Mouse (Mus musculus) myocyte (in vitro differentiated cells): ENCODE results near the gene Wipf2. TPM values are rescaled to one million over a fixed set of nuclear protein-coding genes. Genes with fewer than 3 reads are reported as not detected.

Experiments used
- H3K27me3 ChIP-seq: one replicate; pipeline ENCODE4 v1.6.1; 2011; ENCODE audit not compliant: control insufficient read depth, insufficient read depth, insufficient read length
- H3K36me3 ChIP-seq: one replicate; pipeline ENCODE4 v1.6.1; 2011; ENCODE audit not compliant: control insufficient read depth, insufficient read depth
- H3K4me2 ChIP-seq: one replicate; pipeline ENCODE4 v1.6.1; 2011; ENCODE audit warnings: low read depth, control low read depth
- H3K4me3 ChIP-seq: one replicate; pipeline ENCODE4 v1.5.1; 2011; ENCODE audit warnings: mild to moderate bottlenecking, control low read depth, moderate library complexity
- H3K79me2 ChIP-seq: one replicate; pipeline ENCODE4 v1.6.1; 2011; ENCODE audit not compliant: control insufficient read depth, insufficient read depth
- H3ac ChIP-seq: one replicate; pipeline ENCODE4 v1.6.1; 2011; ENCODE audit not compliant: control insufficient read depth, insufficient read length
- CEBPB ChIP-seq: IDR thresholded peaks from 2 replicates; pipeline ENCODE4 v1.6.1; 2011; ENCODE audit warnings: mild to moderate bottlenecking, moderate library complexity; ENCODE audit not compliant: poor library complexity, insufficient read depth, severe bottlenecking
- E2F4 ChIP-seq: IDR thresholded peaks from one replicate; pipeline ENCODE4 v1.6.1; 2011; ENCODE audit warnings: mild to moderate bottlenecking, control low read depth, moderate library complexity; ENCODE audit not compliant: insufficient read depth
- MAX ChIP-seq: IDR thresholded peaks from one replicate; pipeline ENCODE4 v1.6.1; 2011; ENCODE audit warnings: low read depth, mild to moderate bottlenecking, control low read depth
- MYOD1 ChIP-seq, 3 experiments: IDR thresholded peaks; one replicate each; pipeline ENCODE4 v1.6.1; 2011; ENCODE audit warnings: control low read depth in 2 of 3, low read depth in 2 of 3, mild to moderate bottlenecking in 2 of 3, moderate library complexity in 1 of 3; ENCODE audit not compliant: insufficient read length in 2 of 3, control insufficient read depth in 1 of 3
- MYOG ChIP-seq, 3 experiments: IDR thresholded peaks; one replicate each; pipeline ENCODE4 v1.6.1; 2011; ENCODE audit warnings: control low read depth in 2 of 3, low read depth in 2 of 3, mild to moderate bottlenecking in 2 of 3; ENCODE audit not compliant: insufficient read length in 2 of 3, control insufficient read depth in 1 of 3, insufficient read depth in 1 of 3
- POLR2A ChIP-seq: IDR thresholded peaks from one replicate; pipeline ENCODE4 v1.6.1; 2011; ENCODE audit warnings: low read depth, mild to moderate bottlenecking, control low read depth, moderate library complexity; ENCODE audit not compliant: insufficient read length
- POLR2AphosphoS2 ChIP-seq: IDR thresholded peaks from one replicate; pipeline ENCODE4 v1.6.1; 2011; ENCODE audit warnings: low read depth, control low read depth; ENCODE audit not compliant: insufficient read length
- REST ChIP-seq: IDR thresholded peaks from one replicate; pipeline ENCODE4 v1.6.1; 2011; ENCODE audit warnings: mild to moderate bottlenecking, control low read depth, moderate library complexity; ENCODE audit not compliant: insufficient read depth, insufficient read length
- SRF ChIP-seq: IDR thresholded peaks from one replicate; pipeline ENCODE4 v1.6.1; 2011; ENCODE audit warnings: low read depth; ENCODE audit not compliant: control insufficient read depth, insufficient read length
- TCF12 ChIP-seq: IDR thresholded peaks from one replicate; pipeline ENCODE4 v1.6.1; 2011; ENCODE audit warnings: mild to moderate bottlenecking, control low read depth; ENCODE audit not compliant: poor library complexity, insufficient read depth, severe bottlenecking
- TCF3 ChIP-seq: IDR thresholded peaks from one replicate; pipeline ENCODE4 v1.6.1; 2011; ENCODE audit warnings: low read depth, control low read depth; ENCODE audit not compliant: insufficient read length
- USF1 ChIP-seq: IDR thresholded peaks from one replicate; pipeline ENCODE4 v1.6.1; 2011; ENCODE audit warnings: low read depth, mild to moderate bottlenecking, control low read depth, moderate library complexity
- polyA plus RNA-seq: library from polyadenylated mRNA; unstranded; fragments of >200 nt; fragmentation: generic; extraction: Trizol; gene quantifications from one replicate; pipeline ENCODE4 v1.2.1, GENCODE M21; 2012; ENCODE audit warnings: missing spikeins

The Wipf2 gene
- polyA plus RNA-seq, 1 experiment, result 5.3 TPM

GRCm38 (mm10) chr11:98949958-98950460 is 86.6 kb downstream of the Wipf2 start:
- no peak overlapping the region for H3ac ChIP-seq
- no peak overlapping the region for H3K4me3 ChIP-seq
- H3K79me2 ChIP-seq, result peaks cover 85% of the 10 kb centered on the region
- no peak overlapping the region for H3K4me2 ChIP-seq
- no peak for TF ChIP-seq REST
- no peak for TF ChIP-seq MYOG (IDR thresholded peaks at IDR 0.05; ENCODE audit: control insufficient read depth in 1 of 3, insufficient read depth in 1 of 3, insufficient read length in 2 of 3, low read depth in 2 of 3)
- no peak for TF ChIP-seq E2F4
- TF ChIP-seq TCF12, result no peak
- TF ChIP-seq POLR2A, result no peak
- TF ChIP-seq USF1, result no peak
- no peak for TF ChIP-seq POLR2AphosphoS2
- no peak for TF ChIP-seq MAX
- no peak for TF ChIP-seq CEBPB
- no peak for TF ChIP-seq TCF3
- TF ChIP-seq MYOD1 (IDR thresholded peaks at IDR 0.05; ENCODE audit: control insufficient read depth in 1 of 3, insufficient read length in 2 of 3, low read depth in 2 of 3), result no peak
- TF ChIP-seq SRF, result no peak
- no peaks in the 10 kb centered on the region for H3K27me3 ChIP-seq
- no peaks in the 10 kb centered on the region for H3K36me3 ChIP-seq

GRCm38 (mm10) chr11:98950484-98950883 is 87.0 kb downstream of the Wipf2 start:
- Histone ChIP-seq H3K27me3 (no peaks in the 10 kb centered on the region), H3K4me2 (no peak overlapping the region), H3K4me3 (no peak overlapping the region), H3K36me3 (no peaks in the 10 kb centered on the region), H3K79me2 (peaks cover 84% of the 10 kb centered on the region), H3ac (no peak overlapping the region)
- no peak for TF ChIP-seq MYOD1 (IDR thresholded peaks at IDR 0.05; ENCODE audit: control insufficient read depth in 1 of 3, insufficient read length in 2 of 3, low read depth in 2 of 3)
- TF ChIP-seq REST, result no peak
- TF ChIP-seq POLR2AphosphoS2, result no peak
- TF ChIP-seq USF1, result no peak
- no peak for TF ChIP-seq MAX
- TF ChIP-seq POLR2A, result no peak
- no peak for TF ChIP-seq TCF12
- TF ChIP-seq TCF3, result no peak
- TF ChIP-seq SRF, result no peak
- TF ChIP-seq CEBPB, result no peak
- TF ChIP-seq E2F4, result no peak
- no peak for TF ChIP-seq MYOG (IDR thresholded peaks at IDR 0.05; ENCODE audit: control insufficient read depth in 1 of 3, insufficient read depth in 1 of 3, insufficient read length in 2 of 3, low read depth in 2 of 3)

- Histone ChIP-seq H3ac (no peak overlapping the region), H3K36me3 (no peaks in the 10 kb centered on the region), H3K79me2 (peaks cover 81% of the 10 kb centered on the region), H3K27me3 (no peaks in the 10 kb centered on the region), H3K4me2 (peak overlapping the region; percentile 65), H3K4me3 (no peak overlapping the region)
- peak; percentile 70 for TF ChIP-seq POLR2A
- peak; percentile 68 for TF ChIP-seq POLR2AphosphoS2
- no peak for TF ChIP-seq E2F4
- peak in 1 of 3 experiments; percentile 46 for TF ChIP-seq MYOG (IDR thresholded peaks at IDR 0.05; ENCODE audit: control insufficient read depth in 1 of 3, insufficient read depth in 1 of 3, insufficient read length in 2 of 3, low read depth in 2 of 3)
- TF ChIP-seq MYOD1 (IDR thresholded peaks at IDR 0.05; ENCODE audit: control insufficient read depth in 1 of 3, insufficient read length in 2 of 3, low read depth in 2 of 3), result peak in 1 of 3 experiments; percentile 54
- no peak for TF ChIP-seq USF1
Measured at GRCm38 (mm10) chr11:98951026-98951906, 87.8 kb downstream of the Wipf2 start.

GRCm38 (mm10) chr11:98952111-98952510 is 88.7 kb downstream of the Wipf2 start:
- TF ChIP-seq E2F4 (no peak), CEBPB (no peak), USF1 (no peak), REST (no peak), MYOG (IDR thresholded peaks at IDR 0.05; ENCODE audit: control insufficient read depth in 1 of 3, insufficient read depth in 1 of 3, insufficient read length in 2 of 3, low read depth in 2 of 3) (no peak), TCF3 (no peak), SRF (no peak), MAX (no peak), POLR2AphosphoS2 (no peak), MYOD1 (IDR thresholded peaks at IDR 0.05; ENCODE audit: control insufficient read depth in 1 of 3, insufficient read length in 2 of 3, low read depth in 2 of 3) (no peak), TCF12 (no peak), POLR2A (no peak)
- Histone ChIP-seq H3K27me3 (no peaks in the 10 kb centered on the region), H3K4me2 (peak overlapping the region; percentile 65), H3K4me3 (no peak overlapping the region), H3K36me3 (no peaks in the 10 kb centered on the region), H3ac (no peak overlapping the region), H3K79me2 (peaks cover 83% of the 10 kb centered on the region)
